Mouse (Mus musculus) thymus, postnatal 4 days (tissue): Measurements from ENCODE around the gene Zbtb12.
A peak's percentile ranks its signal among the peaks of the same experiment; 100 is the strongest.
"Not testable (repeated sequence)": the region's sequence is repeated elsewhere in the genome, so short reads cannot be mapped to it uniquely, and the experiment has no call there.

ENCODE experiments used
- DNase-seq: peaks from one replicate; pipeline ENCODE4 v3.0.0; 2021

Zbtb12 gene

GRCm38 (mm10) chr17:34874321-34874720 is 5.0 kb upstream of the Zbtb12 start:
- DNase-seq, result no peak

DNA sequence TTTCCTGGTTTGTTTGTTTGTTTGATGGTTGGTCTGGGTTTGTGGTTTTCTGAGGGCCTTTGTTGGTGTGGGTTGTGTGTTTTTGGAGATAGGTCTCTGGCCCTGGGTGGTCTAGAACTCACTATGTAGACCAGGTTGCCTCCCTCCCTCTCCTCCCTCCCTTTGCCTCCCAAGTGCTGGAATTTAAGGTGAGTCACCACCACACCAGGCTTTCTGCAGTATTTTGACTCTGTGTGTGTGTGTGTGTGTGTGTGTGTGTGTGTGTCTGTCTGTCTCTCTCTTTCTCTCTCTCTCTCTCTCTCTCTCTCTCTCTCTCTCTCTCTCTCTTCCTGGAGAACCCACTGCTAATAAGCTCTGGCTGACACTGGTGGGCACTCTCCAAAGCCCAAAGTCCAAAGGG is 1.9 kb downstream of the Zbtb12 start:
- DNase-seq, result no peak

DNA sequence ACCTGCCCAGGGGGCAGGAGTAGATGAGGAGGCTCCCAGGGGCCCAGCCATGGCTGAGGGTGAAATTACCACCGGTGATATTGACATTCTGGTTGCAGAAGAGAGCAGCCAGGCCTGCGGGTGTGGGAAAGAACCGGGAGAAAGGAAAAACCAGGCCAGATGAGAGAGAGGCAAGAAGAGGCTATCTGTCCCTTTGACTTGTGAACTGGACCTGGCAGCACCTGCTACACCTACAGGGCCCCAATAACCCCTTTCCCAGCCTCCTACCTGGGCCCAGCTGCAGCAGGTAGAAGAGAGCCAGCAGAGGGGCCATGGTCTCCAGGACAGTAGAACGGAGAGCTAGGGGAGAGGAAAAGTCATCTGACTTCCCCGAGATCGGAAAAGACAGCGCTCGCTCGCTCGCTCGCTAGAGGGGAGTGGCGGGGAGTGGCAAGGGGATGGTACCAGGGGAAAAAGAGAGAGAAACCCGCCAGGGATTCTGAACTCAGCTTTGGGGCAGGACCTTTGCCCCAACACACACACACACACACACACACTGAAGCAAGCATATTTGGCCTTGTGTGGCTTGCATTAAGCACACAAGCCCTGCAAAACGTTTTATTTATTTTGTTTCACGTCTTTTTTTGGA is 2.5 kb downstream of the Zbtb12 start, which contains the start of gene Gm20547:
Gene Gm20547, minus strand, starts transcription at position 360 of the 628 bp plus-strand sequence.
- no peak for DNase-seq

GRCm38 (mm10) chr17:34883332-34883731 is 4.0 kb downstream of the Zbtb12 start:
- DNase-seq, result no peak

DNA sequence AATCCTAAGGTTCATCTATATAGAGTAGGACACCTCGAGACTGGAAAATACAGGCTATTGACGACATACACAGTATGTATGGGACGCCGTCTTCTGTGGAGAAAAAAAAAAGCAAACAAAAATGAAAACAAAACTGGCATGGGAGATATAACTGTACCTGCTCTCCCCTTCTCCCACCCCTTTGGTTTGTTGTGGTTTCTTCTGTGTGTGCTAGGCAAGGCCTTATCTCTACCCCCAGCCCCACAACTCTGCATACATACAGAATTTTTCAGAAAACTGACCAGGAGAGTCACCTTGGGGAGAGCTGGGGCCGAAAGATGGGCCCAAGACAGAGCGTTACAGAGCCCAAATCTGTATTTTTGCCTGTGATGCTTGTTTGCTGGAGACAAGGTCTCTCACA is 5.4 kb downstream of the Zbtb12 start:
- DNase-seq, result no peak

- DNase-seq, result no peak
These were observed 6.3 kb downstream of the Zbtb12 start for GRCm38 (mm10) chr17:34885615-34886014.

DNA sequence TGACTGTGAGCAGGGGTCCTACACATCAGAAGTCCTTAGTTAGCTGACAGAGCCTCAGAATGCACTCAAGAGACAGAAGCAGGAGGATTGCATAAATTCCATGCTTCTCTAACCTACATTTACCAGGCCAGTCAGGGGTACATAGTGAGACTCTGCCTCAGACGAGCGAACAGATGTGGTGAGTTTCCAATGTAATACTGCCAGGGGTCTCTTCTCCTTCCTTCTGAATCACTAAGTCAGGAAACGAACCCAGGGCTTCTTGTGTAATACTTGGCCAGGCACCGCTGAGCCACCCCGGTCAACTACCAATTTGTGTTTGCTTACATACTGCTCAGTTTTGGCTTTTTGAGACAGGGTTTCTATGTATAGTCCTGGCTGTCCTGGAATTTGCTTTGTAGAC is 8.7 kb downstream of the Zbtb12 start:
- DNase-seq, result no peak

DNA sequence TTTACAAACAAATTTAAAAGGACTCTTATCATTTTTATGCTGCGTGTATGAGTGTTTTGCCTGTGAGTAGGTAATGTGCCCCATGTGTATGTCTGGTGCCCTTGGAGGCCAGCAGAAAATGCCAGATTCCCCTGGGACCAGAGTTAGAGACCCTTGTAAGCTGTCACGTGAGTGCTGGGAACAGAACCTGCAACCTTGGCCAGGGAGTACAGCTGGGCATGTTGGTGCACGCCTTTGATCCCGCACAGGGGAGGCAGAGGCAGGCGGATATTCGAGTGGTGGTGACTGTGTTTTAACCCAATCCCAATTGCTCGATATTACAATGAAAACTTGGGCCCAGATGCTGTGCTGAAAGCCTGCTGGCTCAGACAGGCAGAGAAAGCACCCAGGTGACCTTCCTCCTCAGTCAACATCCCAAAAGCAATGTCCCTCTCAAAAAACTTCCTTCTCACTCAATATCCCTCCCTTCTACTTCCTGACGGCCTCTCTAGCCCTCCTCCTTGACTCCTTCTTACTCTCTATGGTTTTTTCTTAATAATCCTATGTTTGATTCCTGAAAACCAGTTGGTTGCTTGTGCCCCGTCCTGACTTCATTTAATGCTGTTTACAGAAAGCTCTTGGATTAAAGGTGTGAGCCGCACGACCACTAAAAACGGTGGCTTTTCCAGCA is 10.9 kb downstream of the Zbtb12 start:
- DNase-seq, result no peak

GRCm38 (mm10) chr17:34891377-34891776 is 12.1 kb downstream of the Zbtb12 start:
- DNase-seq, result no peak

GRCm38 (mm10) chr17:34893072-34893824 is 14.0 kb downstream of the Zbtb12 start:
- no peak for DNase-seq

GRCm38 (mm10) chr17:34894074-34894597 is 14.9 kb downstream of the Zbtb12 start:
- DNase-seq, result peak; percentile 97

GRCm38 (mm10) chr17:34894801-34895530 is 15.7 kb downstream of the Zbtb12 start:
- peak; percentile 40 for DNase-seq

- DNase-seq, result peak; percentile 32
These were observed 16.4 kb downstream of the Zbtb12 start for GRCm38 (mm10) chr17:34895724-34896123.

DNA sequence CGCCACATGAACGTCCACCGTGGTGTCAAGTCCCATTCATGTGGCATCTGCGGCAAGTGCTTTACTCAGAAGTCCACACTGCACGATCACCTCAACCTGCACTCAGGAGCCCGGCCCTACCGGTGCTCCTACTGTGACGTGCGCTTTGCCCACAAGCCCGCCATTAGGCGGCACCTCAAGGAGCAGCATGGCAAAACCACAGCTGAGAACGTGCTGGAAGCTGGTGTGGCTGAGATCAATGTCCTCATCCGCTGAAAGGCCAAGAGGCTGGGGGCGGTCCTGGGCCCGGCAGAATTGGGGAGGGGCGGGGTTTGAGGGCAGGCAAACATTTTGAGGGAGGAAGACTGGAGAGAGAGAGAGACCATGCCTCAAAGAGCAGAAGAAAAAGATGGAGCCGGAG is 17.1 kb downstream of the Zbtb12 start:
- peak; percentile 53 for DNase-seq

DNA sequence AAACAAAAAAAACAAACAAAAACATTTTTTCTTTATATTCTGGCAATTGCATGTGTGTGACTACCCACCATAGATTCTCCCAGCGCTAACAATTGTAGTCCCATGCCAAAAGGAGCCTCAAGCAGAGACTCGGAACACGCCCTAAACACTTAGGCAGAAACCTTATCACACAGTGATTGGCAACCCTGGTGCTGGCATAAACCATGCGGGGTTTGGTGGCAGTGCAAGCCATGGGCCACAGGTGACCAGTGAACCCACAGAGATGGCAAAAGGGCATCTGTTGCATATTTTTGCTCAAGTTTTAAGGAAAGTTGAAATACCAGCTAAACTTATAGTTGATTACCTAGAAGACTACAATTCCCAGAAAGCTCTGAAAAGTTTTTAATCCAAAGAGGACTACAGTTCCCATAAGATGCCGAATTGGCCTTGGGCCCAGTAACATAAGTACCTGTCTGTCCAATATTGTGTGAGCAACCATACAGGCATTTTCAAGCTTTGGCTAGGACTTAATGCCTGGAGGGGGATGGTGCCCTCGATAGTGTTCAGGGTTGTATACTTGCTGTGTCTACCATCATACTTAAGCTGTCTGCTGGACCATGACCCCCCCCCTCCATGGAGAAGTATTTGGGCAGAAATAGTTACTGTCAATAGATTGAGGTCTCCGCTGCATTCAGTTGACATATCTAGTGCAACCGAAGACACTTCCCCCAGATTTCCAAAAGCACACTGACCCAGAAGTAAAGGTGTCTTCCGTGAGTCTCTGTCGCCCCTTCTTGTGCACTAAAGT is 18.3 kb downstream of the Zbtb12 start:
- no peak for DNase-seq

DNA sequence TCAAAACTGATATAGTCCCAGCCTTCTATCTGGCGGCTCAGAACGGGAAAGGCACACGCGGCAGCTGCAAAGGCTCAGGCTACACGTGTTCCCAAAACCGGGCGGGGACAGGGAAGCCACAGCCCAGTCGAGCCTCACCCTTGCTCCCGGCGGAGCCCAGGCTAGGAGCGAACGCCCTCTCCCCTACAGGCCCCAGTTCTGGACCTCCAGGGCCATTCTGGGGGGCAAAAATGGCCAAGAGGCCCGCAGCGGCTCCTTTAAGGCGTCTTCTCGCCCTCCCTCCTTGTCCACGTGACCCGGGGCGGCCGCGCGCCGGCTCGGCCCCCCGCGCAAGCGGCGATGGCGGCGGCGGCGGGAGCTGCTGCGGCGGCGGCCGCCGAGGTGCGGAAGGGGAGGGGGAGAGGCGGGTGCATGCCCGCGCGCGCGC is 18.9 kb downstream of the Zbtb12 start, which contains the start of the genes C2 and Ehmt2:
Gene C2, minus strand, starts transcription at position 106 of the 427 bp plus-strand sequence.
Gene Ehmt2, plus strand, starts transcription at position 310 of the 427 bp plus-strand sequence.
- DNase-seq, result peak; percentile 87

DNA sequence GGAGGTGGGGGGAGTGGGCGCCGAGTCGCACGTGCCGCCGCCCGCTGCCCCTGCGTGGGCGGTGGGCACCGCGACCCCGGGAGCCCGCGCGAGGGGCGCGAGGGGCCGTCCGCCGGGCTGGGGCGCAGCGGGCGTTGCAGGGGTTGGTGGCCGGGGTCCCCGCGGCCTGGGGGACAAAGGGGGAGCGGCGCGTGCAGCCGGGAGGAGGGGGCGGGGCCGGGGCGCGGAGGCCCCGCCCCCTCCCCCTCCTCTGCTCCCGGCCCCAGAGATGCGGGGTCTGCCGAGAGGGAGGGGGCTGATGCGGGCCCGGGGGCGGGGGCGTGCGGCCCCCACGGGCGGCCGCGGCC is 19.4 kb downstream of the Zbtb12 start:
- peak; percentile 71 for DNase-seq

GRCm38 (mm10) chr17:34899053-34899889 is 20.0 kb downstream of the Zbtb12 start:
- peak; percentile 70 for DNase-seq

- DNase-seq, result no peak
These were observed 20.6 kb downstream of the Zbtb12 start for GRCm38 (mm10) chr17:34899890-34900243.

GRCm38 (mm10) chr17:34900826-34901225 is 21.5 kb downstream of the Zbtb12 start:
- DNase-seq, result not testable (repeated sequence)

DNA sequence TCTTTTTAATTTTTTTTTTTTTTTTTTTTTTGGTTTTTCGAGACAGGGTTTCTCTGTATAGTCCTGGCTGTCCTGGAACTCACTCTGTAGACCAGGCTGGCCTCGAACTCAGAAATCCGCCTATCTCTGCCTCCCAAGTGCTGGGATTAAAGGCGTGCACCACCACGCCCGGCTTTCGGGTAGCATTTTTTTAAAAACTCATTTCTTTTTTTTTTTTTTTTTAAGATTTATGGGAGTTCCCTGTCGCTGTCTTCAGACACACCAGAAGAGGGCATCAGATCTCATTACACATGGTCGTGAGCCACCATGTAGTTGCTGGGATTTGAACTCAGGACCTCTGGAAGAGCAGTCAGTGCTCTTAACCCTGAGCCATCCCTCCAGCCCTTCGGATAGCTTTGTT is 22.7 kb downstream of the Zbtb12 start:
- not testable (repeated sequence) for DNase-seq
